25 mouse cellular contexts compared by ENCODE assay signal in the genomic region with DNA sequence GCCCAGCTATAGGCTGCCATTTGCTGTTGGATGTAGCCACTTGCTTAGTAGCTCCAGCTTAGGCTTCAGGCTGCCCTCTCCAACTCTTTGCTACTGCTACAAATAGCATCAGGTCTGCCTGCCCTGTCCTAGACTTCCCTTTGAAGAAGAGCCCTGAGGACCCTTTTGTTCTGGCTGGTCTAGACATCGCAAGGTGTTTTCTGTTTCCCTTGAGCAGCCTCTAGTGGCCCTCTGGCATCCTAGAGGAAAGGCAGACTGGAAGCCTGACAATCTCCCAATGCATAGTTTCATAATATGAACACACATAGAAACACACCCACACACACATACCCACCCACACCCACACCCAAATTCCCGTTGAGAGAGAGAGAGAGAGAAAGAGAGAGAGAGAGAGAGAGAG.
DNase-seq lines count a peak whose midpoint lies in the region; ATAC-seq and TF ChIP-seq lines count a peak whose summit lies in the region.
"Had no signal": no experiment of that assay in that cellular context is flagged by ENCODE, and none has a peak within 500 bp of the region (broad histone marks: within the 10 kb centered on the region; RNA-seq: fewer than 3 reads in every experiment).

No protein-coding gene starts in this region.

- no peak for TF ChIP-seq POLR2A in ES-Bruce4 (IDR thresholded peaks at IDR 0.05; ENCODE audit: insufficient read depth, low read length)

- H3K4me2 ChIP-seq in neural tube, embryonic 15.5 days, result no peak overlapping the region
- H3K4me2 ChIP-seq: embryonic facial prominence, embryonic 12.5 days; hindbrain, embryonic 13.5 days; intestine, embryonic 15.5 days; limb, embryonic 12.5 days; liver, embryonic 11.5 days had no signal

- TF ChIP-seq EP300 in ES-Bruce4 (IDR thresholded peaks at IDR 0.05; ENCODE audit: insufficient read depth, low read depth, low read length), result no peak

- H3K9me3 ChIP-seq in ES-Bruce4 (replicated peaks; ENCODE audit: control insufficient read depth, insufficient read depth, low read length, poor library complexity, severe bottlenecking), result no peaks in the 10 kb centered on the region
- no peaks in the 10 kb centered on the region for H3K9me3 ChIP-seq in neural tube, embryonic 15.5 days (replicated peaks)
- H3K9me3 ChIP-seq: embryonic facial prominence, embryonic 12.5 days; hindbrain, embryonic 13.5 days; intestine, embryonic 15.5 days; limb, embryonic 12.5 days; midbrain, embryonic 10.5 days had no signal

- H3K27me3 ChIP-seq in ES-Bruce4 (ENCODE audit: control insufficient read depth, insufficient read depth, low read length, poor library complexity, severe bottlenecking), result no peaks in the 10 kb centered on the region
- H3K27me3 ChIP-seq in neural tube, embryonic 15.5 days (replicated peaks), result no peaks in the 10 kb centered on the region
- H3K27me3 ChIP-seq: embryonic facial prominence, embryonic 12.5 days; hindbrain, embryonic 13.5 days; intestine, embryonic 15.5 days; limb, embryonic 12.5 days had no signal

- no peak overlapping the region for H3K4me3 ChIP-seq in ES-Bruce4 (ENCODE audit: low read depth, low read length)
- H3K4me3 ChIP-seq in neural tube, embryonic 15.5 days (replicated peaks), result no peak overlapping the region
- H3K4me3 ChIP-seq: embryonic facial prominence, embryonic 12.5 days; heart, adult 2 months; hindbrain, embryonic 13.5 days; intestine, embryonic 15.5 days; limb, embryonic 12.5 days; midbrain, embryonic 10.5 days had no signal

- no peaks in the 10 kb centered on the region for H3K4me1 ChIP-seq in ES-Bruce4 (ENCODE audit: control insufficient read depth, insufficient read depth, low read length)
- no peaks in the 10 kb centered on the region for H3K4me1 ChIP-seq in neural tube, embryonic 15.5 days
- H3K4me1 ChIP-seq: embryonic facial prominence, embryonic 12.5 days; hindbrain, embryonic 13.5 days; intestine, embryonic 15.5 days; limb, embryonic 12.5 days; midbrain, embryonic 10.5 days had no signal

- WGBS in neural tube, embryonic 15.5 days, result 60% methylated on average over 1 of the region's 2 CpGs

- no peak overlapping the region for H3K27ac ChIP-seq in ES-Bruce4 (ENCODE audit: insufficient read depth, low read length)
- no peak overlapping the region for H3K27ac ChIP-seq in neural tube, embryonic 15.5 days (replicated peaks)
- H3K27ac ChIP-seq: embryonic facial prominence, embryonic 12.5 days; heart, adult 2 months; hindbrain, embryonic 13.5 days; intestine, embryonic 15.5 days; limb, embryonic 12.5 days; midbrain, embryonic 10.5 days; stomach, postnatal 0 days had no signal

- H3K36me3 ChIP-seq in ES-Bruce4 (ENCODE audit: control insufficient read depth, insufficient read depth, low read length, poor library complexity, severe bottlenecking), result no peaks in the 10 kb centered on the region
- H3K36me3 ChIP-seq in neural tube, embryonic 15.5 days, result no peaks in the 10 kb centered on the region
- H3K36me3 ChIP-seq: embryonic facial prominence, embryonic 12.5 days; hindbrain, embryonic 13.5 days; intestine, embryonic 15.5 days; limb, embryonic 12.5 days; midbrain, embryonic 10.5 days had no signal

- DNase-seq in embryo, embryonic 10.5 days (ENCODE audit: low spot score), result peak; percentile 1
- DNase-seq in embryo, embryonic 10 days (ENCODE audit: low spot score), result no peak
- peak; percentile 0 to 1 for DNase-seq in kidney, postnatal 4 days
- no peak for DNase-seq in kidney, postnatal 25 days
- peak; percentile 13 for DNase-seq in brain, adult 2 months (ENCODE audit: low read depth, low spot score)
- DNase-seq: adrenal gland, postnatal 10 days; cerebellum, adult 8-10 months; gastrocnemius, postnatal 25 days; heart, adult 2 months; kidney, adult 9 months; layer of hippocampus, adult 9-11 months; liver, postnatal 0 days; right cerebral cortex, postnatal 14 days; thymus, adult 2 months; thymus, postnatal 4 days had no signal

- ATAC-seq in neural tube, embryonic 15.5 days (ENCODE audit: low FRiP score), result no peak
- ATAC-seq: intestine, embryonic 15.5 days; liver, postnatal 0 days; lung, postnatal 0 days had no signal

- peak; percentile 8 for TF ChIP-seq CTCF in ES-Bruce4 (IDR thresholded peaks at IDR 0.05; ENCODE audit: low read depth, low read length)

- H3K9ac ChIP-seq in ES-Bruce4 (ENCODE audit: low read depth, poor library complexity, severe bottlenecking), result no peak overlapping the region
- H3K9ac ChIP-seq in neural tube, embryonic 15.5 days (replicated peaks), result no peak overlapping the region
- H3K9ac ChIP-seq: embryonic facial prominence, embryonic 12.5 days; hindbrain, embryonic 13.5 days; intestine, embryonic 15.5 days; limb, embryonic 12.5 days; liver, postnatal 0 days had no signal

Comparison
In these comparisons a context has a peak if more than half of its experiments do, and no peak if none do; other contexts are left out.
1. DNase-seq: peak in embryo, embryonic 10.5 days (single experiment), kidney, postnatal 4 days (2 of 2) and brain, adult 2 months (single experiment); none in embryo, embryonic 10 days (single experiment) and kidney, postnatal 25 days (0 of 2).